Mouse (Mus musculus): ENCODE results near the gene Calcoco1.

- TF ChIP-seq CTCF (IDR thresholded peaks at IDR 0.05; ENCODE audit: borderline replicate concordance, insufficient read depth, low read depth, low read length) (no peak), POLR2A (IDR thresholded peaks at IDR 0.05; ENCODE audit: borderline replicate concordance, insufficient read depth, low read length) (no peak)
These were observed 5.8 kb downstream of the Calcoco1 start for GRCm38 (mm10) chr15:102716132-102716531.

All from cerebellum, adult 2 months (tissue).